13 mouse cellular contexts compared by ENCODE assay signal in genomic region chr19:45422276-45422675, GRCm38 (mm10). TPM values are rescaled to one million over a fixed set of nuclear protein-coding genes. Genes with fewer than 3 reads are reported as not detected.
DNase-seq lines count a peak whose midpoint lies in the region; ATAC-seq and TF ChIP-seq lines count a peak whose summit lies in the region.
"Had no signal": no experiment of that assay in that cellular context is flagged by ENCODE, and none has a peak within 500 bp of the region (broad histone marks: within the 10 kb centered on the region; RNA-seq: fewer than 3 reads in every experiment).

No protein-coding gene starts in this region.

- 75% methylated on average over 7 of the region's 7 CpGs for WGBS in midbrain, embryonic 11.5 days
- WGBS in midbrain, postnatal 0 days = 40% methylated on average over 7 of the region's 7 CpGs
- WGBS in kidney, adult 2 months = 36% methylated on average over 7 of the region's 7 CpGs
- WGBS in limb, embryonic 11.5 days = 21% methylated on average over 7 of the region's 7 CpGs

- H3K27me3 ChIP-seq in midbrain, embryonic 11.5 days (ENCODE audit: control insufficient read depth, insufficient read depth, low read length) = no peaks in the 10 kb centered on the region
- H3K27me3 ChIP-seq in midbrain, postnatal 0 days (ENCODE audit: insufficient read depth, low read length) = no peaks in the 10 kb centered on the region
- no peaks in the 10 kb centered on the region for H3K27me3 ChIP-seq in kidney, adult 2 months (replicated peaks; ENCODE audit: control insufficient read depth, insufficient read depth, low read length)
- H3K27me3 ChIP-seq in limb, embryonic 11.5 days (ENCODE audit: control insufficient read depth, insufficient read depth, low read length) = no peaks in the 10 kb centered on the region
- H3K27me3 ChIP-seq: forebrain, embryonic 12.5 days; hindbrain, embryonic 15.5 days; limb, embryonic 15.5 days had no signal

- H3K4me3 ChIP-seq in midbrain, embryonic 11.5 days (ENCODE audit: low read depth, low read length) = no peak overlapping the region
- H3K4me3 ChIP-seq in midbrain, postnatal 0 days (ENCODE audit: low read depth, low read length) = no peak overlapping the region
- peak overlapping the region; percentile 26 for H3K4me3 ChIP-seq in kidney, adult 2 months (ENCODE audit: insufficient read depth, low read depth, low read length)
- no peak overlapping the region for H3K4me3 ChIP-seq in limb, embryonic 11.5 days (ENCODE audit: low read depth, low read length)
- H3K4me3 ChIP-seq: forebrain, embryonic 12.5 days; hindbrain, embryonic 15.5 days; limb, embryonic 15.5 days; myocyte had no signal

- H3K4me2 ChIP-seq in midbrain, embryonic 11.5 days = no peak overlapping the region
- no peak overlapping the region for H3K4me2 ChIP-seq in midbrain, postnatal 0 days (ENCODE audit: low read depth, low read length, poor library complexity, severe bottlenecking)
- H3K4me2 ChIP-seq in limb, embryonic 11.5 days (ENCODE audit: low read depth, severe bottlenecking) = no peak overlapping the region
- H3K4me2 ChIP-seq: forebrain, embryonic 12.5 days; hindbrain, embryonic 15.5 days; limb, embryonic 15.5 days had no signal

- H3K4me1 ChIP-seq in midbrain, embryonic 11.5 days (ENCODE audit: control insufficient read depth, insufficient read depth, low read length) = no peaks in the 10 kb centered on the region
- no peaks in the 10 kb centered on the region for H3K4me1 ChIP-seq in midbrain, postnatal 0 days (ENCODE audit: insufficient read depth, low read length)
- peaks cover 21% of the 10 kb centered on the region; the same call in 1 of the 2 replicates for H3K4me1 ChIP-seq in kidney, adult 2 months (ENCODE audit: control insufficient read depth, insufficient read depth, low read length)
- peaks cover 7% of the 10 kb centered on the region; the same call in 1 of the 2 replicates for H3K4me1 ChIP-seq in limb, embryonic 11.5 days (ENCODE audit: control insufficient read depth, insufficient read depth, low read length)
- H3K4me1 ChIP-seq: limb, embryonic 15.5 days had no signal

- DNase-seq in midbrain, embryonic 11.5 days (ENCODE audit: low spot score, missing footprints) = peak; percentile 62
- no peak for DNase-seq in midbrain, postnatal 0 days (ENCODE audit: low spot score)
- peak; percentile 82 for DNase-seq in kidney, adult 2 months
- peak; percentile 41 for DNase-seq in limb, embryonic 11.5 days (ENCODE audit: low spot score)
- DNase-seq in cerebellum, postnatal 25 days = no peak
- DNase-seq in frontal cortex, postnatal 36 days (ENCODE audit: low spot score in 2 of 2) = no peak
- no peak for DNase-seq in ovary, postnatal 36 days (ENCODE audit: low spot score)
- DNase-seq: cerebellum, postnatal 36 days had no signal

- no peaks in the 10 kb centered on the region for H3K36me3 ChIP-seq in midbrain, embryonic 11.5 days (ENCODE audit: control insufficient read depth, insufficient read depth, low read length)
- H3K36me3 ChIP-seq in midbrain, postnatal 0 days (ENCODE audit: insufficient read depth, low read length) = 0 out of 2 replicates have a peak, but pooled peaks cover 3% of the 10 kb centered on the region
- H3K36me3 ChIP-seq in kidney, adult 2 months (ENCODE audit: control insufficient read depth, insufficient read depth, low read length) = no peaks in the 10 kb centered on the region
- H3K36me3 ChIP-seq in limb, embryonic 11.5 days (ENCODE audit: control insufficient read depth, insufficient read depth, low read length) = no peaks in the 10 kb centered on the region
- H3K36me3 ChIP-seq: hindbrain, embryonic 15.5 days had no signal

- no peak overlapping the region for H3K9ac ChIP-seq in midbrain, embryonic 11.5 days (ENCODE audit: low read length)
- no peak overlapping the region for H3K9ac ChIP-seq in midbrain, postnatal 0 days (replicated peaks; ENCODE audit: low read length, poor library complexity, severe bottlenecking)
- H3K9ac ChIP-seq in limb, embryonic 11.5 days (ENCODE audit: low read length) = no peak overlapping the region
- H3K9ac ChIP-seq: forebrain, embryonic 12.5 days; hindbrain, embryonic 15.5 days; limb, embryonic 15.5 days had no signal

- H3K27ac ChIP-seq in midbrain, embryonic 11.5 days (ENCODE audit: low read depth, low read length) = no peak overlapping the region
- H3K27ac ChIP-seq in midbrain, postnatal 0 days (ENCODE audit: low read depth, low read length) = no peak overlapping the region
- H3K27ac ChIP-seq in kidney, adult 2 months (ENCODE audit: insufficient read depth, low read depth, low read length) = peak overlapping the region; percentile 97
- no peak overlapping the region for H3K27ac ChIP-seq in limb, embryonic 11.5 days (replicated peaks; ENCODE audit: low read depth, low read length)
- H3K27ac ChIP-seq: forebrain, embryonic 12.5 days; hindbrain, embryonic 15.5 days; limb, embryonic 15.5 days had no signal

- H3K9me3 ChIP-seq in midbrain, embryonic 11.5 days (ENCODE audit: control insufficient read depth, low read length) = no peaks in the 10 kb centered on the region
- H3K9me3 ChIP-seq in midbrain, postnatal 0 days (ENCODE audit: low read length) = no peaks in the 10 kb centered on the region
- no peaks in the 10 kb centered on the region for H3K9me3 ChIP-seq in limb, embryonic 11.5 days (ENCODE audit: control insufficient read depth, low read length)
- H3K9me3 ChIP-seq: forebrain, embryonic 12.5 days; hindbrain, embryonic 15.5 days; limb, embryonic 15.5 days had no signal

- no peak for TF ChIP-seq CTCF in midbrain, postnatal 0 days (IDR thresholded peaks at IDR 0.05)
- no peak for TF ChIP-seq CTCF in kidney, adult 2 months (conservative IDR thresholded peaks at IDR 0.05; ENCODE audit: insufficient read depth, insufficient read length, low read depth, low read length)

- no peak for TF ChIP-seq POLR2A in kidney, adult 2 months (IDR thresholded peaks at IDR 0.05; ENCODE audit: low read depth, low read length)

- ATAC-seq in midbrain, embryonic 11.5 days (ENCODE audit: low FRiP score) = no peak
- no peak for ATAC-seq in midbrain, postnatal 0 days (ENCODE audit: low FRiP score)
- ATAC-seq in limb, embryonic 11.5 days (ENCODE audit: insufficient number of reproducible peaks, low FRiP score, low TSS enrichment, low read depth) = no peak
- ATAC-seq in cerebellum, adult (ENCODE audit: insufficient number of reproducible peaks, low FRiP score, low TSS enrichment) = no peak

RNA-seq across cellular contexts. Expression of gene Btrc, which starts 58.7 kb away (rescaled TPM):
- polyA plus RNA-seq in midbrain, embryonic 11.5 days (2014; fragmentation: Nextera tagmentation; extraction: Ambion mirVana) = 49.5 and 58.7 TPM in 2 replicates
- 60.1 and 66.6 TPM in 2 replicates for total RNA-seq in midbrain, postnatal 0 days (2014; rRNA removed)
- 51.4 and 52.8 TPM in 2 replicates for polyA plus RNA-seq in midbrain, postnatal 0 days (2015; fragmentation: Nextera tagmentation; extraction: Ambion mirVana)
- 18.3 and 23.4 TPM in 2 replicates for polyA plus RNA-seq in kidney, adult 2 months (2012; rRNA removed)
- 52.4 and 56.1 TPM in 2 replicates for polyA plus RNA-seq in limb, embryonic 11.5 days (2014; fragmentation: Nextera tagmentation; extraction: Ambion mirVana)

Comparison
In these comparisons a context has a peak if more than half of its experiments do, and no peak if none do; other contexts are left out.
1. DNase-seq: peak in midbrain, embryonic 11.5 days (single experiment), kidney, adult 2 months (single experiment) and limb, embryonic 11.5 days (single experiment); none in midbrain, postnatal 0 days (single experiment), cerebellum, postnatal 25 days (0 of 2), frontal cortex, postnatal 36 days (0 of 2) and ovary, postnatal 36 days (single experiment).